In the genomic region with DNA sequence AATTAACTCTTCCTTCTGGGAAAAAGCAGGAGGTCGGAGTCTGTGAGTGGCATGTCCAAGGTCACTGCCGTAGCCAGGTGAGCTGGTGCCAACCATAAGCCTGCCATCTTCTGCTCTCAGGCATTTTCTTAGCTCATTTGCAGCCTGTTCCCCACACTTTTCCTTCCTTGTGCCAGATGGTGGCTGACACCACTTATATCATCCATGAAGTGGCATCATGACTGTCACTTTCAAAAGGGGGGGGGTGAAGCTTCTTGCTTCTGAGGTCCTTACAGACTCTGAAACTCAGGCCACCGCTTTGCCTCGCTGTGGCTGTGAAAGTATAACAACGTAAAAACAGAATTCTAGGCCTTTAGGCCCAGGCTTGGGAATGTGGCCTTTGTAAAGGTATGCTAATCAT, we compare ENCODE assay signal across 22 mouse cellular contexts. TPM values are rescaled to one million over a fixed set of nuclear protein-coding genes. Genes with fewer than 3 reads are reported as not detected.
A peak's percentile ranks its signal among the peaks of the same experiment; 100 is the strongest.
DNase-seq lines count a peak whose midpoint lies in the region; TF ChIP-seq lines count a peak whose summit lies in the region.
"Had no signal": no experiment of that assay in that cellular context is flagged by ENCODE, and none has a peak within 500 bp of the region (broad histone marks: within the 10 kb centered on the region; RNA-seq: fewer than 3 reads in every experiment).

No protein-coding gene starts in this region.

- no peaks in the 10 kb centered on the region for H3K27me3 ChIP-seq in thymus, adult 2 months (ENCODE audit: control insufficient read depth, insufficient read depth, low read length)
- H3K27me3 ChIP-seq: limb, embryonic 12.5 days; liver, embryonic 15.5 days had no signal

- WGBS in thymus, adult 2 months = 94% methylated on average over 5 of the region's 5 CpGs

- no peaks in the 10 kb centered on the region for H3K36me3 ChIP-seq in thymus, adult 2 months (ENCODE audit: control insufficient read depth, insufficient read depth, low read length)
- H3K36me3 ChIP-seq: G1E; hindbrain, embryonic 10.5 days; limb, embryonic 12.5 days; liver, embryonic 15.5 days had no signal

- intact Hi-C loops in left cerebral cortex, postnatal 14 days (cut with DNase I) = no loop called here
- intact Hi-C loops in gastrocnemius, postnatal 14 days (cut with DNase I; ENCODE audit: low total_unique reads) = no loop called here

- no peak overlapping the region for H3K27ac ChIP-seq in thymus, adult 2 months (ENCODE audit: control insufficient read depth, insufficient read depth, low read length)
- H3K27ac ChIP-seq: gastrocnemius, adult 2 months; hindbrain, embryonic 10.5 days; limb, embryonic 12.5 days; liver, embryonic 15.5 days had no signal

- DNase-seq in right cerebral cortex, adult 18-20 months = peak; percentile 15
- DNase-seq in right cerebral cortex, postnatal 4 days = no peak
- DNase-seq in thymus, postnatal 14 days = peak; percentile 1
- no peak for DNase-seq in thymus, adult 2 months
- DNase-seq in brain, adult 2 months (ENCODE audit: low read depth, low spot score) = peak; percentile 34
- DNase-seq in left cerebral cortex, postnatal 14 days (ENCODE audit: low spot score in 2 of 2) = no peak
- no peak for DNase-seq in gastrocnemius, postnatal 14 days
- DNase-seq: adrenal gland, postnatal 25 days; cerebellum, adult 2 months; cerebellum, postnatal 14 days; gastrocnemius, adult 2 months; heart, postnatal 14 days; kidney, adult 9 months; kidney, postnatal 14 days; lung, embryonic 14.5 days; lung, postnatal 14 days; midbrain, embryonic 14.5 days; thymus, postnatal 25 days had no signal

- H3K4me1 ChIP-seq in thymus, adult 2 months (replicated peaks; ENCODE audit: control insufficient read depth, insufficient read depth, low read length) = peaks cover 4% of the 10 kb centered on the region; the same call in 1 of the 2 replicates
- H3K4me1 ChIP-seq: hindbrain, embryonic 10.5 days; limb, embryonic 12.5 days had no signal

- no peak for TF ChIP-seq POLR2A in thymus, adult 2 months (IDR thresholded peaks at IDR 0.05; ENCODE audit: control insufficient read depth, extremely low read depth, insufficient read depth, low read length, poor library complexity)

- no peak overlapping the region for H3K4me3 ChIP-seq in thymus, adult 2 months (ENCODE audit: control insufficient read depth, insufficient read depth, low read length)
- H3K4me3 ChIP-seq: gastrocnemius, adult 2 months; hindbrain, embryonic 10.5 days; limb, embryonic 12.5 days; liver, embryonic 15.5 days had no signal

- TF ChIP-seq CTCF in thymus, adult 2 months (IDR thresholded peaks at IDR 0.05; ENCODE audit: borderline replicate concordance, control insufficient read depth, extremely low read depth, insufficient read depth, low read length, poor library complexity) = no peak

RNA-seq across cellular contexts. Expression of a gene that starts 16.8 kb away (rescaled TPM):
- 1.9 and 3.0 TPM in 2 replicates for polyA plus RNA-seq in thymus, adult 2 months (2012; rRNA removed)
- total RNA-seq in left cerebral cortex, postnatal 14 days (2021) = 10 to 100 TPM; 58.6 to 61.2 TPM
- total RNA-seq in gastrocnemius, postnatal 14 days (2021) = 10 to 100 TPM; 43.1 to 47.0 TPM

Comparison
In these comparisons a context has a peak if more than half of its experiments do, and no peak if none do; other contexts are left out.
1. DNase-seq: peak in right cerebral cortex, adult 18-20 months (single experiment), thymus, postnatal 14 days (single experiment) and brain, adult 2 months (single experiment); none in right cerebral cortex, postnatal 4 days (single experiment), thymus, adult 2 months (single experiment), left cerebral cortex, postnatal 14 days (0 of 2) and gastrocnemius, postnatal 14 days (single experiment).